Mouse (Mus musculus) layer of hippocampus, postnatal 14 days (tissue): Measurements from ENCODE around the gene Trpm8. TPM values are rescaled to one million over a fixed set of nuclear protein-coding genes. Genes with fewer than 3 reads are reported as not detected.

Experiments
- DNase-seq, 2 experiments: peaks; one replicate each; pipeline ENCODE4 v3.0.0; 2021 to 2022; ENCODE audit warnings: low spot score in 2 of 2, mixed read lengths in 1 of 2
- total RNA-seq, 2 experiments: library from RNA; stranded (reverse); gene quantifications; 2 replicates each; pipeline ENCODE4 v1.2.3; 2021

Trpm8 gene
- total RNA-seq, 2 experiments from 2014 or later = 0.25 to 0.57 TPM

- DNase-seq = no peak
Measured at GRCm38 (mm10) chr1:88264237-88264868, 13.1 kb upstream of the Trpm8 start.

DNA sequence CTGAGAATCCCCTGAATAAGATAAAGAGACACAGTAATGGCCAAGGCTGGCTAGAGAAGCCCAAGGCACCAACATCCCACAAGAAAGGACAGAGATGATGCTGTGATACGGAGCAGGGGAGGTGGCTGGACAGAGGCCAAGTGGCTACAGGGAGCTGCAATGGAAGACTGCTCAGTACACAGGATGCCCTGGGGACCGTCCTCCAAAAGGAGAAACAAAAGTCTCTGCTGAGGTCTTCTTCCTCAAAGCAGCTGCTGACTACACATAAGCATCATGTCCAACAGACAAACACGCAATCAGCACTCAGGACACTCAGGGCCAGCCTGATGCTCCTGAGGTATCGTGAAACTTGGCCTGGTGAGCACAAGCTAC lies 12.6 kb upstream of the Trpm8 start:
- no peak for DNase-seq

DNA sequence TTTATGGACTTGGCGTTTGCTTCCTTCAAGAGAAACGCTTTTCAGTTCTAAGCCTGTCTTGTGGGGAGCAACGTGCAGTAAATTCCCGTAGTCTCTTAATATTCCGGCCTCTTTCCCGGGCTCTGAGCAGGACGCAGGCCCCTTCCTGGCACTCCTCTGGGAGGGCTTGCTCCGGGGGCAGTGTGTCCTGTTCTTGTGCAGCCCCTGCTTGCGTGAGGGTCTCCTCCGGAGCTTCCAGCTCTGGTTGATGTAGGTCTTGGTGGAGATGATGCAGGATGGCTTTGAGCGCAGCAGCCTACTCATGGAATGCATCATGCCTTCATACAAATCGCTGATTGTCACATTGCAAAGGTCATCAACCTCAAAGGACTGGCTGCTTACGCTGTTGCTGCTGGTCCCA lies 11.3 kb upstream of the Trpm8 start:
- DNase-seq = no peak

- no peak for DNase-seq
Measured at GRCm38 (mm10) chr1:88267489-88267888, 10.0 kb upstream of the Trpm8 start.

GRCm38 (mm10) chr1:88268070-88268469 lies 9.4 kb upstream of the Trpm8 start:
- DNase-seq = no peak

GRCm38 (mm10) chr1:88269539-88270309 lies 7.7 kb upstream of the Trpm8 start:
- DNase-seq = no peak

DNA sequence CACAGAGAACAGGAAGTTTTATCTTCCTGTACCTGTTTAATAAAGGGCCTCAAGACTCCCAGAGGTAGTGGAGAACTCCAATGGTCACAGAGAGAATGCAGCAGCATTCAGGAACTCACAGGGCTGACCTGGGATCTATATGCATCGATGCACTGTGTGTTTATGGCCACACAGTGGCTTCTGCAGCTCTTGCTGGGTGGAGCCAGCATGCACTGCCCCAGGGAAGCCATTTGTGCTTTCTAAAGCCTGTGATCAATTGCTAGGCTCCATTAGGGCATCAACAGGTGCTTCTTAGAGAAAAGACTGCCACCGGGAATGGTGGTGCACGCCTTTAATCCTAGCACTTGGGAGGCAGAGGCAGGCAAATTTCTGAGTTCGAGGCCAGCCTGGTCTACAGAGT lies 4.6 kb upstream of the Trpm8 start:
- DNase-seq = no peak

DNA sequence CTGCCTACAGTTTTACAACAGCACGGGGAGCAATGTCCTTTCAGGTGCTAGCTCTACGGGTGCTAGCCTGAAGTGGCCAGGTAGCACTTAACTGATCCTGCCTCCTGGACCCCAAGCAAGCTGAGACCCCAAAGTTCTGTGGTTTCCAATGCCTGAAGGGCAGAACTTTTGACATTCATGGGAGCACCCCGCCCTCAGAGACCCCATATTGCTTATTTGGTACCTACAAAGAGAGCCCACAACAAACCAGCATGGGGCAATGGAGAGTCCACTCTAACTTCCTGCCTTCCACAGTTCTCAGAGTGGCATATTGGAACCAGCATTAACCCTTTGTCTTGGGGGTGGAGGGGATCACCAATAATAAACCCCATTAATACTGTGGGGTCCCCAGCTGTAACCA lies 4.1 kb upstream of the Trpm8 start:
- DNase-seq = peak in 1 of 2 experiments; percentile 2

- no peak for DNase-seq
Measured at GRCm38 (mm10) chr1:88273832-88274231, 3.6 kb upstream of the Trpm8 start.

- DNase-seq = peak in 1 of 2 experiments; percentile 6
Measured at GRCm38 (mm10) chr1:88274371-88275077, 2.9 kb upstream of the Trpm8 start.

DNA sequence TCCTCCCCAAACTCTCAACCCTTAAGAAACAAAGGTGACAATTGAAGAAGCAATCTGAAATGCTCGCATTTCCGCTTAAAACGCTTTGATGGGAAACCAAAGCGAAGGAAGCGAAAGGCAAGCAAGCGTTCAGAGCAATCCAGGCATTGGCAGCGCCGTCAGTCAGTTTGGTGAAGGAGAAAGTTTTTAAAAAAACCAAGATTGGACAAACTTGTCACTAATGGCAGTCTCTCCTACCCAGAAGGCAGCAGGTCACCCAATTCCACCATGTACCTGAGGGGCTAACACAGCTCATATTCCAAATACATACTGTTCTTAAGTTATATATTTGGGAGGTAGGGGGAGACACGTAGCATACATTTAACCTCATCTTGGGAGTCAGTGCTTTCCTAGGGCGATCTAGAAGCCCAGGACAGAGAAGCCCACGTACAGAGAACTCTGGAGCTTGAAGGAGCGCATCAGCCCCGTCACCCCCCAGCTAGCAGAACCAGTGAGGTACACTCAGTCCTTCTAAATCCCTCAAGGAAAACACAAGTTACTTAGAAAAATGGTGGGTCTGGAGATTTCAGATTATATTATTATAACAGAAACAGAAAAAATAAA lies 2.3 kb upstream of the Trpm8 start:
- DNase-seq = no peak

GRCm38 (mm10) chr1:88275698-88276523 lies 1.6 kb upstream of the Trpm8 start:
- DNase-seq = no peak

DNA sequence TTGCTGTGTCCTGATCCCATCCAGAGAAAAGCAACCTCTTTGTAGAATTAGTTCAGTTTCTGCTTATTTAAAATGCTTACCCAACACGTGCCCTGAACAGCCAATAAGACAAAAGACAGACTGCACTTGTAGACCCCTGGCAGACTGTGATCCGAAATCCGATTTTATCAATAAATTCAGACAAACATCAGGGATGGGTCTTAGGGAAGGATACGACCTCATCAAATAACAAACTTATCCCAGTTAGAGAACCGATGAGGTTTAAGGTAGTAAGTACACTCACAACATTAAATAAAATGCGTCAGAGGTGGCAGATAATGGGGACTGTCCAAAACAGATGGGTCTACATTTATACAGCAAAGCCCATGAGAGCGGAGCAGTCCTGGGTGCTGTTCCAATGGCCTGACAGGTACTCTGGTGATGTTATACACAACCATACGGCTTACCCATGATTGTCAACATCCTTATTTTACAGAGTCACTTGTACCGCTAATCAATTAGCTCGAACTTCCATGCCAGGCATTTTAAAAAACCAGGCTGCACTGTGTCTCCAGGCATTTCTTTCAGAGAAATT lies 850 bp upstream of the Trpm8 start:
- DNase-seq = no peak

GRCm38 (mm10) chr1:88277818-88278511 lies 504 bp downstream of the Trpm8 start:
- no peak for DNase-seq

DNA sequence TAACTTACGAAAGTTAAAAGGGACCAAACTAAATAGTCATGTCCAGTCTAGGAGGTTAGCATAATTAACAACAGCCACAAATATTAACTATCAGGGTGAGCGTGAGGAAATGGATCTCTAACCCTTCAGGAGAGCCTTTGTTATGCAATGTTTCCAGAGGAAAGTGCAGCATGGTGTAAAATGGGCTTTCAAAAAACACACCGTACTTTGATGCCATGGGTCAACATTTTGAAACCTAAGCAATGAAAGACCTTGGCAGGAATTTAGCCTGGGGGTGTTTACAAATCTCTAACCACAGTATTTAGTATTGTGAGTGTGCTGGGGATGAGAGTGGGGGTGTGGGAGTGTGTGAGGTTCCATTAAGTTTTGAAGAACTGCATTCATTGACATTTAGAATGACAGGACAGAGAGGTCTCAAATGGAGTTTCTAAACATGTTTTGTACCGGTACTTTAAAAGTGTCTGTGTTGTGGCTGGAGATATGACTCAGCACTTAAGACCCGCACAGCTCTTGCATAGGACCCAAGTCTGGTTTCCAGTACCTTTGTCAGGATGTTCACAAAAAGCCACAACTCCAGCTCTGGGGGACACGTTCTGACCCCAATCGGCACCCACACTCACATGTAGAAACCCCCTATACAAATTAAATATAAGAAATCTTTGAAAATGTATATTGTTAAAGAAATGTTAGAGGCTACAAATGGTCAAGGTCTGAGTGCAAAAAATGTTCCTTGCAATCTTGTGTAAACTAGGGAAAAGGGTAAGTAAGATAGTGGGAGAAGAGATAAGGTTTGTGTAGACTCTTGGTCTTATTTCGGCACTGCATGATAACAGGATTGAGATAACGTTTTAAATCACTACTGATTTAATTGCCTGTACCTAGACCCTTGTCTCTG lies 1.9 kb downstream of the Trpm8 start:
- no peak for DNase-seq

- no peak for DNase-seq
Measured at GRCm38 (mm10) chr1:88280006-88280690, 2.7 kb downstream of the Trpm8 start.

GRCm38 (mm10) chr1:88282301-88282700 lies 4.8 kb downstream of the Trpm8 start:
- no peak for DNase-seq
